Comparison of ENCODE assay signal across 7 mouse cellular contexts in the genomic region with DNA sequence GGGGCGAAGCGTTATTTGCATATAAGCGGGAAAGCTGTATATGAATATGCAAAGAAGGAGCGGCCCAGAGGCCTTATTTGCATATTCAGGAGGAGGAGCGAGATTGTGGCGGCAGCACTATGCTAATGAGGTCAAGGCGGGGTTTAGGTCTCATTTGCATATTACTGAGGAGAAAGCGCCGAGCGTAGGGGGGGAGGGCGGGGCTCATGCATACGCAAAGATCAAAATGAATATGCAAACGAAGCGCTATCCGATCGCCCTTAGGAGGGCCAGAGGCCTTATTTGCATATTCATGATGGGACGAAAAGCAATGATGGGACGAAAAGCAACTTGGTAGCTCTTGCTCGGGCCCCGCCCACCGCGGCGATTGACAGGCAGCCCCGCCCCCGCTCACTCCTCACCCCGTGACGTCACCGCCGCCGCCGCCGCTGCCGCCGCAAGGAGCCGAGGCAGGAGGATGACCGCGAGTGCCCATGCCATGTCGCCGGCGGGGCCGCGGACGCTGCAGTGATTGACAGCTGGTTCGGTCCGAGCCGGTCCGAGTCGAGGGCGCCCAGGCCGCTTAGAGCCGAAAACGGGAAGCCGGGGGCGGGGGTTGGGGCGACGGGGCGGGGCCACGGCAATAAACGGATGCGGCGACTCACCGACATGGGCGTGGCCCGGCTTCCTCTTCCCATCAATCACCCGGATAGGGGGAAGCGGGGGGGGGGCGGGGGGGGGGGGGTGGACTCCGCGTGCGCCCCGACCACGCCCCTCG. TPM values are rescaled to one million over a fixed set of nuclear protein-coding genes. Genes with fewer than 3 reads are reported as not detected.
DNase-seq lines count a peak whose midpoint lies in the region; ATAC-seq lines count a peak whose summit lies in the region.

A gene (minus strand): TSS at position 590 of the 757 bp plus-strand sequence.

- H3K27me3 ChIP-seq in embryonic facial prominence, embryonic 11.5 days (ENCODE audit: control insufficient read depth, insufficient read depth, low read length), result no peaks in the 10 kb centered on the region
- H3K27me3 ChIP-seq in limb, embryonic 10.5 days (ENCODE audit: low read depth, poor library complexity, severe bottlenecking), result no peaks in the 10 kb centered on the region
- H3K27me3 ChIP-seq in midbrain, embryonic 13.5 days, result no peaks in the 10 kb centered on the region

- H3K9me3 ChIP-seq in embryonic facial prominence, embryonic 11.5 days (replicated peaks; ENCODE audit: control insufficient read depth, low read length), result peaks cover 15% of the 10 kb centered on the region
- H3K9me3 ChIP-seq in limb, embryonic 10.5 days (replicated peaks), result peaks cover 26% of the 10 kb centered on the region
- H3K9me3 ChIP-seq in midbrain, embryonic 13.5 days, result peaks cover 31% of the 10 kb centered on the region

- no peaks in the 10 kb centered on the region for H3K36me3 ChIP-seq in embryonic facial prominence, embryonic 11.5 days (replicated peaks; ENCODE audit: control insufficient read depth, insufficient read depth, low read depth, low read length)
- H3K36me3 ChIP-seq in limb, embryonic 10.5 days, result peaks cover 27% of the 10 kb centered on the region
- peaks cover 26% of the 10 kb centered on the region for H3K36me3 ChIP-seq in midbrain, embryonic 13.5 days

- no peaks in the 10 kb centered on the region for H3K4me1 ChIP-seq in embryonic facial prominence, embryonic 11.5 days (ENCODE audit: control insufficient read depth, insufficient read depth, low read length)
- H3K4me1 ChIP-seq in limb, embryonic 10.5 days, result no peaks in the 10 kb centered on the region
- H3K4me1 ChIP-seq in midbrain, embryonic 13.5 days (replicated peaks), result no peaks in the 10 kb centered on the region

- H3K9ac ChIP-seq in embryonic facial prominence, embryonic 11.5 days (replicated peaks; ENCODE audit: low read length), result peak within 1 kb of the TSS; percentile 51
- peak within 1 kb of the TSS; percentile 61 for H3K9ac ChIP-seq in midbrain, embryonic 13.5 days (replicated peaks)

- peak within 1 kb of the TSS; percentile 48 for H3K4me2 ChIP-seq in embryonic facial prominence, embryonic 11.5 days (ENCODE audit: low read depth, low read length)
- peak within 1 kb of the TSS; percentile 52 for H3K4me2 ChIP-seq in midbrain, embryonic 13.5 days (replicated peaks)

- peak; percentile 64 for ATAC-seq in embryonic facial prominence, embryonic 11.5 days (replicated peaks; ENCODE audit: insufficient number of reproducible peaks, low FRiP score, low TSS enrichment, low read depth)
- ATAC-seq in granulocyte monocyte progenitor cell, adult 5-6 weeks (replicated peaks; ENCODE audit: poor library complexity, severe bottlenecking), result peak; percentile 22
- peak; percentile 32 for ATAC-seq in midbrain, embryonic 13.5 days

- H3K4me3 ChIP-seq in embryonic facial prominence, embryonic 11.5 days (ENCODE audit: low read depth, low read length), result peak within 1 kb of the TSS; percentile 58
- H3K4me3 ChIP-seq in limb, embryonic 10.5 days, result peak within 1 kb of the TSS; percentile 76
- peak within 1 kb of the TSS; percentile 60 for H3K4me3 ChIP-seq in midbrain, embryonic 13.5 days (replicated peaks)

- peak; percentile 96 for DNase-seq in adrenal gland, postnatal 14 days
- peak; percentile 89 for DNase-seq in embryonic facial prominence, embryonic 11.5 days (ENCODE audit: low spot score)
- peak; percentile 80 for DNase-seq in kidney, adult 11 months
- peak; percentile 95 for DNase-seq in limb, embryonic 10.5 days (ENCODE audit: low spot score)
- DNase-seq in spleen, adult 12 weeks (ENCODE audit: low spot score), result peak; percentile 61

- H3K27ac ChIP-seq in embryonic facial prominence, embryonic 11.5 days (replicated peaks; ENCODE audit: low read depth, low read length), result peak within 1 kb of the TSS; percentile 68
- H3K27ac ChIP-seq in limb, embryonic 10.5 days, result peak within 1 kb of the TSS; percentile 93
- peak within 1 kb of the TSS; percentile 94 for H3K27ac ChIP-seq in midbrain, embryonic 13.5 days

- under 1% methylated on average over 50 of the region's 73 CpGs for WGBS in embryonic facial prominence, embryonic 11.5 days
- WGBS in limb, embryonic 10.5 days, result under 1% methylated on average over 58 of the region's 73 CpGs
- WGBS in midbrain, embryonic 13.5 days, result under 1% methylated on average over 68 of the region's 73 CpGs

RNA-seq across cellular contexts. Expression of the gene that starts here (rescaled TPM):
- 22.9 and 27.6 TPM in 2 replicates for total RNA-seq in adrenal gland, postnatal 14 days (2021)
- 1.9 and 2.6 TPM in 2 replicates for polyA plus RNA-seq in embryonic facial prominence, embryonic 11.5 days (2014; fragmentation: Nextera tagmentation; extraction: Ambion mirVana)
- total RNA-seq in granulocyte monocyte progenitor cell, adult 5-6 weeks (2014; fragmentation: Nextera tagmentation), result 7.5 and 25.7 TPM in 2 replicates
- total RNA-seq in granulocyte monocyte progenitor cell, adult 5-6 weeks (2017), result 18.1 and 23.7 TPM in 2 replicates
- polyA plus RNA-seq in limb, embryonic 10.5 days (2016; fragmentation: Nextera tagmentation; extraction: Ambion mirVana), result 7.0 and 8.1 TPM in 2 replicates
- 7.7 and 8.9 TPM in 2 replicates for polyA plus RNA-seq in midbrain, embryonic 13.5 days (2015; fragmentation: Nextera tagmentation; extraction: Ambion mirVana)

Comparison
In these comparisons a context has a peak if more than half of its experiments do, and no peak if none do; other contexts are left out.
1. Peak in every context shown above with its lines: DNase-seq, ATAC-seq, H3K4me3 ChIP-seq and H3K27ac ChIP-seq.